Mouse (Mus musculus): ENCODE data around the gene Gm6763. TPM values are rescaled to one million over a fixed set of nuclear protein-coding genes. Genes with fewer than 3 reads are reported as not detected.
"Not testable (repeated sequence)": the region's sequence is repeated elsewhere in the genome, so short reads cannot be mapped to it uniquely, and the experiment has no call there.

The Gm6763 gene
- not detected in 2 replicates for polyA plus RNA-seq (2015; fragmentation: Nextera tagmentation; extraction: Ambion mirVana)

- H3K4me1 ChIP-seq; ATAC-seq (ENCODE audit: insufficient number of reproducible peaks, low FRiP score, low TSS enrichment, low read depth); H3K4me3 ChIP-seq; H3K36me3 ChIP-seq; H3K4me2 ChIP-seq; H3K9me3 ChIP-seq; H3K27me3 ChIP-seq; H3K9ac ChIP-seq; H3K27ac ChIP-seq: not testable (repeated sequence)
- WGBS = no CpG with 5 or more reads among the region's 3 CpGs
Observed at GRCm38 (mm10) chr10:104151197-104151596, at the start of gene Gm6763. Gm6763 (plus strand) TSS chr10:104151497.

DNA sequence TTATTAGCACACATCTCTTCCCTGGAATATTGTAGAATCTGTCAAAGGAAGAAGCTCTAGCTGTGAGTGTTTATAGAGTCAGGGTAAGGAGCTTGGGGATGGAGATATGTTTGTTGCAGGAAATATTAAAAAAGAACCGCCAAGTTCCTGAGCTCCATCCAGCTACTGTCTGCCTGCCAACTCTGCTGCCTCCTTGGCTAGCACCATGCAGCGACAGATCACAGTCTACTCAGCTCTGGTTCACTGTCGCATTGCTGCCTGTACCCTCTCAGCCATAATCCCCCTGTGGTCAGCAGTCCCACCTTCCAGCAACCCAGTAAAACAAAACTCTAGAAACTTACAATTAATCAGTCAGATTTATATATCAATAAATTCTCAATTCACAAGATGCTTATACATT is 41.3 kb upstream of the Gm6763 start:
- no peak overlapping the region for H3K4me3 ChIP-seq
- no peak overlapping the region for H3K9ac ChIP-seq
- ATAC-seq (ENCODE audit: insufficient number of reproducible peaks, low FRiP score, low TSS enrichment, low read depth) = no peak
- no peaks in the 10 kb centered on the region for H3K36me3 ChIP-seq
- no peaks in the 10 kb centered on the region for H3K27me3 ChIP-seq
- no peaks in the 10 kb centered on the region for H3K9me3 ChIP-seq
- WGBS = 62% methylated on average over 3 of the region's 3 CpGs
- H3K4me2 ChIP-seq = no peak overlapping the region
- no peak overlapping the region for H3K27ac ChIP-seq
- H3K4me1 ChIP-seq = no peaks in the 10 kb centered on the region

DNA sequence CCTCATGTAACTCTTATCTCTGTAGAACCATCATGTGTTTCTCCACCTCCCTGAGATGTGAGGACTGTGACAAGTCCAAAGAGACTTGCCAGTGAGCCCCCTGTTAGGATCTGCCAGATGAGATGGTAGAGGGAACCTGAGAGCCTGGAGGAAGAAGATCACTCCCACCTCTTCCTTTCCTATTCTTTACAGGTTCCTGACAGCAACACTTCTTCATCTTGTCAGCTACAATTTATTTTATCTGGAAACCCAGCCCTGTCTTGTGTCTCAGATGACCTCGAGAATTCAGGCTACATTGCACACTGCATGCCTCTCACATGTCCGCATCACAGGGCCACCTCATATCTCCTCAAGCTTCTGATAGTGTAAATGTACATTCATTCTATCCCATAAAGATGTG is 33.0 kb upstream of the Gm6763 start:
- Histone ChIP-seq H3K4me2 (no peak overlapping the region), H3K36me3 (no peaks in the 10 kb centered on the region), H3K9ac (no peak overlapping the region), H3K4me3 (no peak overlapping the region), H3K4me1 (no peaks in the 10 kb centered on the region), H3K27me3 (no peaks in the 10 kb centered on the region), H3K27ac (no peak overlapping the region), H3K9me3 (no peaks in the 10 kb centered on the region)
- WGBS = 71% methylated on average over 2 of the region's 2 CpGs
- no peak for ATAC-seq (ENCODE audit: insufficient number of reproducible peaks, low FRiP score, low TSS enrichment, low read depth)

GRCm38 (mm10) chr10:104142687-104143086 is 8.6 kb upstream of the Gm6763 start, which contains the start of gene Gm21293:
Gm21293 (plus strand) TSS chr10:104142987.
- not testable (repeated sequence) for H3K27ac ChIP-seq; H3K36me3 ChIP-seq; H3K27me3 ChIP-seq; H3K4me2 ChIP-seq; H3K9ac ChIP-seq; ATAC-seq (ENCODE audit: insufficient number of reproducible peaks, low FRiP score, low TSS enrichment, low read depth); H3K4me1 ChIP-seq; H3K4me3 ChIP-seq; H3K9me3 ChIP-seq
- no CpG with 5 or more reads among the region's 3 CpGs for WGBS

DNA sequence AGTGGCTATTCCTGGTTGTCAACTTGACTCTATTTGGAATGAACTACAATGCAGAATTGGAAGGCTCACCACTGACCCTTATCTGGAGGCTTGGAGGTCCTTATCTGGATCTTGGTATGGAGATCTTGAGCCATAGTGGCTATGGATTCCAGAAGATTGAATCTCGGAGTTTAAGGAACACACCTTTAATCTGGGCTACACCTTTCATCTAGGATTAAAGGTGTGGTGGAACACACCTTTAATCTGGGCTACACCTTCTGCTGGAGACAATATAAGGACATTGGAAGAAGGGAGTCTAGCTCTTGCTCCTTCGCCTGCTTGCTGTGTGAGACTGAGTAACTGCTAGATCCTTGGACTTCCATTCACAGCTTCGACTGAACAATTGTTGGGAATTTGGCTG is 8.4 kb downstream of the Gm6763 start, which contains the start of gene Gm8764:
Gm8764 (plus strand) TSS at position 301 of the 400 bp plus-strand sequence.
- H3K27me3 ChIP-seq = not testable (repeated sequence)

GRCm38 (mm10) chr10:104168215-104168614 is 16.9 kb downstream of the Gm6763 start, which contains the start of gene Gm21304:
Gm21304 (plus strand) TSS chr10:104168515.
- not testable (repeated sequence) for H3K27ac ChIP-seq; H3K4me1 ChIP-seq; H3K4me2 ChIP-seq; H3K4me3 ChIP-seq; H3K9me3 ChIP-seq; ATAC-seq (ENCODE audit: insufficient number of reproducible peaks, low FRiP score, low TSS enrichment, low read depth); H3K27me3 ChIP-seq; H3K9ac ChIP-seq; H3K36me3 ChIP-seq
- WGBS = no CpG with 5 or more reads among the region's 3 CpGs

More for the DNA sequence above, 8.4 kb downstream of the Gm6763 start, which contains the start of gene Gm8764:
- not testable (repeated sequence) for H3K27ac ChIP-seq; H3K4me2 ChIP-seq; H3K36me3 ChIP-seq; H3K4me1 ChIP-seq; ATAC-seq (ENCODE audit: insufficient number of reproducible peaks, low FRiP score, low TSS enrichment, low read depth); H3K9ac ChIP-seq; H3K9me3 ChIP-seq; H3K4me3 ChIP-seq
- no CpG with 5 or more reads among the region's 3 CpGs for WGBS

DNA sequence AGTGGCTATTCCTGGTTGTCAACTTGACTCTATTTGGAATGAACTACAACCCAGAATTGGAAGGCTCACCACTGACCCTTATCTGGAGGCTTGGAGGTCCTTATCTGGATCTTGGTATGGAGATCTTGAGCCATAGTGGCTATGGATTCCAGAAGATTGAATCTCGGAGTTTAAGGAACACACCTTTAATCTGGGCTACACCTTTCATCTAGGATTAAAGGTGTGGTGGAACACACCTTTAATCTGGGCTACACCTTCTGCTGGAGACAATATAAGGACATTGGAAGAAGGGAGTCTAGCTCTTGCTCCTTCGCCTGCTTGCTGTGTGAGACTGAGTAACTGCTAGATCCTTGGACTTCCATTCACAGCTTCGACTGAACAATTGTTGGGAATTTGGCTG is 25.4 kb downstream of the Gm6763 start, which contains the start of gene Gm21312:
Gm21312 (plus strand) TSS at position 301 of the 400 bp plus-strand sequence.
- not testable (repeated sequence) for H3K27me3 ChIP-seq; H3K36me3 ChIP-seq; H3K27ac ChIP-seq; H3K4me2 ChIP-seq; H3K4me1 ChIP-seq; H3K9ac ChIP-seq; H3K9me3 ChIP-seq; ATAC-seq (ENCODE audit: insufficient number of reproducible peaks, low FRiP score, low TSS enrichment, low read depth); H3K4me3 ChIP-seq
- WGBS = no CpG with 5 or more reads among the region's 3 CpGs

- not testable (repeated sequence) for H3K27ac ChIP-seq; H3K36me3 ChIP-seq; ATAC-seq (ENCODE audit: insufficient number of reproducible peaks, low FRiP score, low TSS enrichment, low read depth); H3K27me3 ChIP-seq; H3K4me1 ChIP-seq; H3K4me3 ChIP-seq; H3K9me3 ChIP-seq; H3K9ac ChIP-seq; H3K4me2 ChIP-seq
- WGBS = no CpG with 5 or more reads among the region's 3 CpGs
Observed at GRCm38 (mm10) chr10:104185233-104185632, 33.9 kb downstream of the Gm6763 start, which contains the start of gene Gm20765. Gm20765 (plus strand) TSS chr10:104185533.

- H3K4me1 ChIP-seq; H3K4me3 ChIP-seq; H3K27ac ChIP-seq; H3K4me2 ChIP-seq; H3K9ac ChIP-seq; ATAC-seq (ENCODE audit: insufficient number of reproducible peaks, low FRiP score, low TSS enrichment, low read depth); H3K9me3 ChIP-seq; H3K36me3 ChIP-seq; H3K27me3 ChIP-seq: not testable (repeated sequence)
- WGBS = no CpG with 5 or more reads among the region's 3 CpGs
Observed at GRCm38 (mm10) chr10:104193742-104194141, 42.4 kb downstream of the Gm6763 start, which contains the start of gene Gm4340. Gm4340 (plus strand) TSS chr10:104194042.

Other genes with a start within 250 kb of the Gm6763 start
- gene Gm21293, start 8.5 kb upstream of the Gm6763 start, polyA plus RNA-seq (2015; fragmentation: Nextera tagmentation; extraction: Ambion mirVana) = not detected in 2 replicates
- gene Gm8764, start 8.5 kb downstream of the Gm6763 start, polyA plus RNA-seq (2015; fragmentation: Nextera tagmentation; extraction: Ambion mirVana) = not detected in 2 replicates
- not detected in 2 replicates for gene Gm21304, start 17.0 kb downstream of the Gm6763 start, polyA plus RNA-seq (2015; fragmentation: Nextera tagmentation; extraction: Ambion mirVana)
- not detected in 2 replicates for gene Gm21312, start 25.5 kb downstream of the Gm6763 start, polyA plus RNA-seq (2015; fragmentation: Nextera tagmentation; extraction: Ambion mirVana)
- gene Gm20765, start 34.0 kb downstream of the Gm6763 start, polyA plus RNA-seq (2015; fragmentation: Nextera tagmentation; extraction: Ambion mirVana) = not detected in 2 replicates
- not detected in 2 replicates for gene Gm4340, start 42.5 kb downstream of the Gm6763 start, polyA plus RNA-seq (2015; fragmentation: Nextera tagmentation; extraction: Ambion mirVana)